Comparison of ENCODE assay signal across 15 mouse cellular contexts in the genomic region with DNA sequence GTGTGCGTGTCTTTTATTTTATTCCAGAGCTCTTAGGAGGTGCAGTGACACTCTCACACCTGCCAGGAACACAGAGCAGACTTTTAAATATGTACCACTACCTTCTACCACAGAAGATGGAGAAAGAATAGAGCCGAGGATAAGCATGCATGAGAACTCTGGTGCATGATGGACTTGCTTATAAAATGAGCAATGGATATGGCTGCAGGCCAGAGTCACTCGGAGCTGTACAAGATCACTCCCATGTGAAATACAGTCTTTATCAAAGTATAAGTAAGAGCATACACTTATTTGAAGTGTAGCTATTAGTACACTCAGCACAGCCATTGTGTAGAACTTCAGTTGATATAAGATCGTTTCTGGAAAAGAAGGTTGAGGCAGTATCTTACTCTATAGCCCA.
"Had no signal": no experiment of that assay in that cellular context is flagged by ENCODE, and none has a peak within 500 bp of the region (broad histone marks: within the 10 kb centered on the region; RNA-seq: fewer than 3 reads in every experiment).

No protein-coding gene starts in this region.

- H3K9ac ChIP-seq: neural tube, embryonic 15.5 days; stomach, embryonic 15.5 days had no signal

- H3K4me1 ChIP-seq: neural tube, embryonic 15.5 days had no signal

- H3K4me3 ChIP-seq: neural tube, embryonic 15.5 days; stomach, embryonic 15.5 days had no signal

- H3K9me3 ChIP-seq: neural tube, embryonic 15.5 days; stomach, embryonic 15.5 days had no signal

- DNase-seq: retina, postnatal 1 day; right cerebral cortex, adult 18-20 months; right cerebral cortex, postnatal 14 days; right cerebral cortex, postnatal 25 days; right cerebral cortex, postnatal 4 days; spleen, adult 18-20 months; thymus, adult 18-20 months; thymus, adult 2 months; thymus, postnatal 14 days; thymus, postnatal 25 days; thymus, postnatal 36 days; thymus, postnatal 4 days had no signal

- H3K27me3 ChIP-seq: neural tube, embryonic 15.5 days; stomach, embryonic 15.5 days had no signal

- H3K36me3 ChIP-seq: neural tube, embryonic 15.5 days; stomach, embryonic 15.5 days had no signal

- H3K27ac ChIP-seq: neural tube, embryonic 15.5 days; stomach, embryonic 15.5 days; stomach, postnatal 0 days had no signal
